Mouse (Mus musculus) CH12.LX (cell line): Measurements from ENCODE around the gene Zswim3.

ENCODE experiments used
- CTCF ChIP-seq, 2 experiments: IDR thresholded peaks in 1 of 2; conservative IDR thresholded peaks in 1 of 2; 2 replicates each; pipeline ENCODE4 v1.5.1; 2011 to 2012; ENCODE audit warnings: low read depth in 2 of 2, low read length in 2 of 2, improper control_type of control experiment in 1 of 2, inconsistent platforms in 1 of 2, mild to moderate bottlenecking in 1 of 2, moderate library complexity in 1 of 2
- ETS1 ChIP-seq: conservative IDR thresholded peaks from 2 replicates; pipeline ENCODE4 v1.6.1; 2012; ENCODE audit warnings: low read depth, mild to moderate bottlenecking, inconsistent platforms, low read length, improper control_type of control experiment, moderate library complexity
- GABPA ChIP-seq: IDR thresholded peaks from 2 replicates; pipeline ENCODE4 v1.6.1; 2012; ENCODE audit warnings: low read depth, low read length, improper control_type of control experiment, inconsistent platforms; ENCODE audit not compliant: insufficient replicate concordance
- MXI1 ChIP-seq: IDR thresholded peaks from 2 replicates; pipeline ENCODE4 v1.6.1; 2011; ENCODE audit warnings: mild to moderate bottlenecking, low read depth, low read length, improper control_type of control experiment
- MYC ChIP-seq: IDR thresholded peaks from 2 replicates; pipeline ENCODE4 v1.6.1; 2011; ENCODE audit warnings: low read depth, mild to moderate bottlenecking, improper control_type of control experiment, low read length
- NRF1 ChIP-seq: IDR thresholded peaks from 2 replicates; pipeline ENCODE4 v1.6.1; 2014; ENCODE audit warnings: low read depth, mild to moderate bottlenecking, inconsistent platforms, low read length, improper control_type of control experiment, moderate library complexity
- POLR2A ChIP-seq: IDR thresholded peaks from 2 replicates; pipeline ENCODE4 v1.6.1; 2011; ENCODE audit warnings: low read depth, mild to moderate bottlenecking, improper control_type of control experiment, low read length
- RAD21 ChIP-seq: IDR thresholded peaks from 2 replicates; pipeline ENCODE4 v1.6.1; 2011; ENCODE audit warnings: low read depth, mild to moderate bottlenecking, low read length, improper control_type of control experiment, moderate library complexity
- USF1 ChIP-seq: IDR thresholded peaks from 2 replicates; pipeline ENCODE4 v1.6.1; 2014; ENCODE audit warnings: low read depth, mild to moderate bottlenecking, inconsistent platforms, low read length, improper control_type of control experiment

GRCm38 (mm10) chr2:164857842-164858553, 53.1 kb downstream of the Zswim3 start:
- TF ChIP-seq POLR2A (no peak), MXI1 (no peak), CTCF (conservative IDR thresholded peaks at IDR 0.05 in 1 of 2, IDR thresholded peaks at IDR 0.05 in 1 of 2; ENCODE audit: low read depth in 2 of 2, low read length in 2 of 2) (no peak), USF1 (no peak), GABPA (no peak), RAD21 (no peak), NRF1 (no peak), ETS1 (no peak), MYC (no peak)
